Mouse (Mus musculus) lung, postnatal 36 days (tissue): Measurements from ENCODE around the gene 4931428F04Rik.
"Not testable (repeated sequence)": the region's sequence is repeated elsewhere in the genome, so short reads cannot be mapped to it uniquely, and the experiment has no call there.

Experiments used
- DNase-seq: peaks from one replicate; pipeline ENCODE4 v3.0.0; 2022; ENCODE audit warnings: mixed read lengths

The 4931428F04Rik gene

DNA sequence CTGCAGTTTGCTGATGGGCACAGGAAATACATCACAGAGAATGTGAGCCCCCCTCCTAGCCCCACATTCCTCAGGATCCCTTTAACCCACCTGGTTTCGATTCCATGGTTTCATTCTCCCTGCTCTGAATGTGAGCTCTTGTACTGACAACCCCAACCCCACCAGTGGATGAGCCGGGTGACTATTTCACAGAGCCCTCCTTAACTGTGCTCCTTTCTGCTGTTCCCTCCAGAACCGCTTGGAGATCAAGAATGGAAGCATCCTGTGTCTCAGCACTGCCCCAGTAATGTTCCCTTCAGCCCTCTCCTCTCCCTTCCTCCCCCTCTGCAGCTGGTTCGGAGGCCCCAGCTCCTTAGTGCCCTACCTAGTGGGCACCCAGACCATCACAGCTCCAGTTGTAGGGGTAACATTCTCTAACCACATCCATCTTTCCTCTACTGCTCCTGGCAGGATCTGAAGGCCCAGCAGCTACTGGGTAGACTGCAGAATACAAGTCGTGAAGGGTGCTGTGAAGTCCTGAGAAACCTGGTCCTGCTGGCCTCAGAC lies 16.6 kb upstream of the 4931428F04Rik start:
- no peak for DNase-seq

DNA sequence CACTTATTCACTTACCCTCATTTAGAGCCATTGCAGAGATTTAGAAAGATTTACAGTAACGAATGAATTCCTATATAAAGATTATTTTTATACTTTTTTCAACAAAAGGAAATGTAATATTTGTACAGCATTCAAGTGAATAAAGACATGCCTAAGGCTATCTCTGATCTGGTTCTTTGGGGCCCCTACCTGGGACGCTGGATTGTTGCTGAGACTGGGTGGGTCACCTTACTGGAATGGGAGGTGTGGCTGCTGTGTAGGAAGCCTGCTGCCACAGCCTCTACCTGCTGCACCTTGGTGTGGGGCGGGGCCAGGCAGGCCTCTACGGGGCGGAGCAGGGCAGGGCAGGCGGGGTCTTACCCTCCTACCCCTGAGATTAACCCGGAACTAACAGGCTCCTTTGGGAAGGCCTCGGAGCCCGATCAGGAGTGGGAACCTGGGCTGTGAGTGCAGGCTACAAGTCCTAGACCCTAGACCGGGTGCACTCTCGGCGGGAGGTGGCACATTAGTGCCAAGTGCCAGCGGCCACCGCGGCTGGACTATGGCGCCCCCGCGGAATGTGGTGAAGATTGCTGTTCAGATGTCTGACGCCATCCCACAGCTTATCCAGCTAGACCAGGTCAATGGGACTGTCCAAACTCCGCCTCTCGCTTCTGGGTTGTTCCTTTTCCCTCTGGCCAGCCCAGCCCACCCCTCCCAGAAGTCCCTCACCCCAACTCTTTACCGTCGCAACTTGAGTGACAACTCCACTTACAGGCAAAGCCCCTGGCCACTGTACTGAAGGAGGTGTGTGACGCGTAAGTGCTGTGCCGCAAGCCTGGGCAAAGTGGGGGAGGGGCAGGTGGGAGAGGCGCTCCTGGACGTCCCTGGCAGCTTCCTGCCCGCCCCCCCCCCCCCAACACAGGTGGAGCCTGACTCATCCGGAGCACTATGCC lies 15.8 kb upstream of the 4931428F04Rik start, which contains the start of gene Elmo3:
TSS of gene Elmo3 (plus strand) at position 391 of the 935 bp plus-strand sequence.
- peak; percentile 87 for DNase-seq

DNA sequence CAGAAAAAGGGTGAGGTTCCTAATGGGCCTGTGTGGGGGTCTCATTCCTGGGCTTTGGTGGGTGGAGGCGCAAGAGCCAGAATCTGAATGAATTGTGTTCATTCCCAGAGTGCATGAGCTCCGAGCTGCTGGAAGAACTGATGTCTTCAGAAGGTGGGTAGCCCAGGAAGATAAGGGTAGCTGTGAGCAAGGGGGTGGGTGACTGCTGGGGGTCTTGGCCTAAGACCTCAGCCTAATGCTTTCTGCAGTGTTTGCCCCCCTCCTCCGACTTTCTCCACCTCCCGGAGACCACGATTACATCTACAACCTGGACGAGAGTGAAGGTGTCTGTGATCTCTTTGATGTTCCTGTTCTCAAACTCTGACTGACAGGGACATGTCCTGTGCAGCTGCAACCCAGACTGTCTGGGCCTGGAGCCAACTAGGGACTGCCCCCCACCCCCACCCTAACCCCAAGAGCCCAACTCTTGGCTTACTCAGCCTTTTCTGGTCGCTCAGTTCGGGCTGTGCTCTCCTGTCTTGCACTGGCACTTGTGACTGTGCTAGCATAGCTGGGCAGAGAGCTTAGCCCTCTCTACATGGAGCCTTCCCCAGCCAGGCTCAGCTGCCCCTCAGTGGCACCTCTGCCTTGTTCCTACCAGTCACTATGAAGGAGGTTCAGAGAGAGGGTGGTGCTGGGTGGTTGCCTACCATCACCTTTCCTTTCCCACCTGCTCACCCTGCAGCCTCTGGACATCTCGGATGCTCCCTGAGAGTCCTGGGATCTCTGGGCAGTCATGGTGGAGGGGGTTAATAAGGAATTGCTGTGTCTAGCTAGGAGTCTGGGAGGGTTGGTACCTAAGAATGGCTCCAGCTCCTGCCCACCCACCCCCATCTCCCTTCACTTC lies 14.9 kb upstream of the 4931428F04Rik start:
- DNase-seq = no peak

DNA sequence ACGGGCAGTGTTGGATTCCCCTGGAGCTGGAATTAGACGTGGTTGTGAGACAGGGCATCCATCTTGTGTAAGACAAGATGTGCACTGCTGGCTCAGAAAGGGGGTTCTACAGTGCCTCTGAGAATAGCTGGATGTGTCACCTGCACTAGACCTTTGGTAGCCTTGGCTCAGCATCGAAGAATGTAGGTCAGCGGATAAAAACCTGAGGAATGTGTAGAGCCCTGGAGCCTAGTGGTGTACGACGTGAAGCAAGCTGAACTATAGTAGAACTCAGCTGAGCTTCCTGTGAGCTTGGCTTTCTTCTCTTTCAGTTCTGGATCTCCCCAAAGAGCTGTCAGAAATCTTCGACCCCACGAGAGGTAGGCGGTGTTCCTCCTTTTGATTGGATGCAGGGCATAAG lies 14.2 kb upstream of the 4931428F04Rik start:
- DNase-seq = peak; percentile 34

DNA sequence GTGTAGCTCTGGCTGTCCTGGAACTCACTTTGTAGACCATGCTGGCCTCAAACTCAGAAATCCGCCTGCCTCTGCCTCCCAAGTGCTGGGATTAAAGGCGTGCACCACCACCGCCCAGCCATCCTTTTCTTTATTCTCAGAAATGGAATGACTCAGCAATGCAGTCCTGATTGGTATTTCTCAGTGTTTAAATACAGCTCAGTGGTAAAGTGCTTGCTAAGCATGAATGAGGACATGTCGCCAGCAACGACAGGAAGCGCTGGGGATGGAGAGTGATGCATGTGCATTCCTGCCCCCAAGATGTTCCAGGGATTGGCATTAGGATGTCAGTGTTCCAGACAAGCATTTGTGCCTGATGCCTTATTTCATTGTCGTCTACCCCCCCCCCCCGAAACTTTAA lies 13.7 kb upstream of the 4931428F04Rik start:
- no peak for DNase-seq

DNA sequence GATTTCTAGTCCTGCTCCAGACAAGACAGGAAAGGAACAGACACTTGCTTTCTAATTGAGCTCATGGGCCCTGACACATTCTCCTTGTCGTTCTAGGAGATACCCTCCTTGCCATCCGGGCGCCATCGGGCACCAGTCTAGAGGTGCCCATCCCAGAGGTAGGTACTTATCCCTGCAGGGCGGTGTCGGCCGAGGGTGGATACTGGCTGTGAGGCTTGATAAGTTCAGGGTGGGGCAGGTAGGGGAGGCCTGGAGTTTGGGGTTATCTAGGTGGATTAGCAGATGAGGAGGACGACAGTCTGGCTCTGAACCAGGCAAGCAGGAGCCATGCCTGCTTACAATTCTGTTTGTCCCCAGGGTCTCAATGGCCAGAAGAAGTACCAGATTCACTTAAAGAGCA lies 10.3 kb upstream of the 4931428F04Rik start:
- no peak for DNase-seq

DNA sequence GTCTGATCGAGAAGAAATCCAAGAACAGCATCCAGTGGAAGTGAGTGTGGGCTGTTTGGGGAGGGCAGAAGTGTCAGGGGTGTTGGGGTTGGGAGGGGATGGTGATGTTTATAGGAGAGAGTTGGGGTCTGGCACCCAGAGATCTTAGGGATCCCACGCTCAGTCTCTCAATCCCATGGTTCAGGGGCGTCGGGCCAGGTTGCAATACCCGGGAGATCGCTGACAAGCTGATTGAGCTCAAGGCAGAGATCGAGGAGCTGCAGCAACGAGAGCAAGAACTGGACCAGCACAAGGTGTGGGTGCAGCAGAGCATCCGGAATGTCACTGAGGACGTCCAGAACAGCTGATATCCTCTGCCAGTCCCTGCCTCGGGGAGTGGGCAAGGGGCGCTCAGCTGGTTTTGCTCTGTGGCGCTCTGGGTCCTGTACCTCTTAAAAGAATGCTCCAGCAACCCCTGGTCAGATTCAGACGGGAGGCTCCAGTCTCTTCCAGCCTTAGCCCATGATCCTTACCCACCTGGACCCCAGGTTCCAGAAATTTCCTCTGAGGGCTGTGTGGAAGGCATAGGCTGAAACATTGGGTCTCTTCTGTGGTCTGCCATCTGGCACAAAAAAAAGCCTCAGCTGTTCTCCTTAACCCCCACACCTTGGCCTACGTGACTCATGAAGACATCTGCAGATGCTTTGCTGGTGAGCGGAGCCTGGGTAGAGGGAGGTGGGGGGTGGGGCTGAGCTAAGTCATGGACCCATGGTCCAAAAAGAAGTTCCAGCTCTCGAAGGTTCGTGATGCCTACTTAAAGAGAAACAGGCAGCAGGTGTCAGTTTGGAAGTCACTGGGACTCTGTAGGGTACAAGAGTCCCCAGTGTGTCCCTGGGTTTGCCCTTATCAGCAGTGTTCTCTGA lies 8.9 kb upstream of the 4931428F04Rik start:
- DNase-seq = no peak

DNA sequence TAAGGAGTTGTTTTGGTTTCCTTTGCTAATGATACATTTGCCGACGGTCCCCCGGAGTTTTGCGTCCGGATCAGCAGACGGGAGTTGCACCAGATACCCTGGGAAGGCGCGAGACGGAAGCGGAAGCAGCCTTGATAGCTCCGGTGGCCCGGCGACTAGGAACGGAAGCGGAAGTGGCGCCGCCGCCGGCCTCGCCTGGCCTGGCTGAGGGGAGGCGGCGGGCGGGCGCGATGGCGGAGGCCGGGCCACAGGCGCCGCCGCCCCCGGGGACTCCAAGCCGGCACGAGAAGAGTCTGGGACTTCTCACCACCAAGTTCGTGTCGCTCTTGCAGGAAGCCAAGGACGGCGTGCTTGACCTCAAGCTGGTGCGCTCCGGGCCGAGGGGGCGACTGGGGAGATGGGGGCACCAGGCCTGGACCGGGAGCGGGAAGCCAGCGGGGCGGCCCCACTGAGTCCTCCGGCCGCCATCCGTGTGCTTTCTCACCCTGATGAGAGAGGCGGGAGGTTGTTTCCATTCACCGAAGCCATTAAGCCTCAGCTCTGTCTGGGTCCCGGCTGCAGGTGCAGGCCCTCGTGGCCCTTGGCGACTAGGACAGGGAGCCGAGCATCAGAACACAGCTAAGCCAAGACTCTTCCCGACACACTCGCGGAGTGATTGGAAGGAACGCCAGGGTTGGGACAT lies 8.0 kb upstream of the 4931428F04Rik start, which contains the start of gene E2f4:
TSS of gene E2f4 (plus strand) at position 153 of the 682 bp plus-strand sequence.
- peak; percentile 96 for DNase-seq

DNA sequence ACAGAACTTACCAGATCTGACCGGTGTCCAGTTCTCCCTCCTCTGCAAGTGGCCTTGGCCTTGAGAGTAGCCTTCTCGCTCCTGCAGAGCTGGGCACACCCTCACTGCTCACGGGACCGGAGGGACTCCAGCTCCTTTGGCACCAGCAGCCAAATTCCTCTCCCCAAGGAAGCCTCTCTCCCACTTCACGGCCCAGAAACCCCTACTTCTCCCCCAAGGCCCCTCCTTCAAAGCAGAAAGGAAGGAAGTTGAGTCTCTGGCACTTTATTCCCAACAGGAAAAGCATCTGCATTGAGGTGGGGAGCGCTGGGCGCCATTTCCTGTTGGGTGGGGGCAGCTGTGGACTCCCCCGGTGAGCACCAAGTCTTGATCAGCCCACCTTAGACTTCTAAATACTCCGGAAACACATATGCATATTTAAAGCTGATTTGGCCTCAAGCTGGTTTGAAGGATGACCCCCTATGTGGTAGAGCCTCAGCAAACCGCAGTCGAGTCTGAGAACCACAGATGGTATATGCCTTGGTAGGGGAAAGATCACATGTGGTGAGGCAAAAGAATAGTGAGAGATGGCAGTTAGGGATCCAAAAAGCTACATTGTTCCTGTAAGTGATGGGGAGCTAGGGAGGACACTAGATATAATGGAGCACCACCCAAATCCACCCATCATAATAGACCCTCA lies 6.4 kb upstream of the 4931428F04Rik start, which contains the start of gene Exoc3l:
TSS of gene Exoc3l (minus strand) at position 207 of the 679 bp plus-strand sequence.
- DNase-seq = peak; percentile 45

DNA sequence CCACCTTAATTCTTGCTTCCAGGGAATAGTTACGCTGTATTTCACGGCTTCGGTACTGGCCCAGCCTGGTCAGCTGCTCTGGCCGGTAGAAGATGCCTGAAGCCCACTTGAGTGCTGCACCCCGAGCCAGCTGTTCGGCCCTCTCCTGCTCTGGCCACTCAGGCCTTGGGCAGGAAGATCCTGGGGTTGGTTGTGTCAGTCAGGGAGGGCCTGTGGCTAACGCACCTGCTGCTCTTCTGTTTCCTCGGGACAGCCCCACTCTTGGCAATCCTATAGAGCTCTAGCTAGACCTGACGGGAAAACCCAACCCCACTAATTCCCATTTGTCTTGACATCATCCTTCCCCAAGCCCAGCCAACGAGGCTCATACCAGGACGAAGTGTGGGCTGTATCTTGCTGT lies 5.6 kb upstream of the 4931428F04Rik start:
- DNase-seq = no peak

DNA sequence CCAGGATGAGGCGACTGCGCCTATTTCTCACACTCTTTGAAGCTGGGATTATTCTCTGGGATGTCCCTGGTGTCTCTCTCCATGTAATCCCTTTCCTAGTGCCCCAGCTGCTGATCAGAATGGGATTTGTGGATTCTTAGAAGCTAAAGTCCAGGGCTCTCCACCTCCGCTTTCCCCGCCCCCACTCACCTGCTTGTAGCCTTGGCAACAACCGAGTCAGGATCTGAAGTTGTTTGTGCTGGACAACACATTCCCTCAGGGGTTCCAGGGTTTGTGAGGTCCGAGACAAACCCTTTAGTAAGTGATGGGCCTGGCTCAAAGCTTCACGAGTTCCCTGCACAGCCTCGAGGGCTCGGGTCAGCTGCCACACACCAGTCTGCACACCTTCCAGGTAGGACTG lies 5.1 kb upstream of the 4931428F04Rik start:
- peak; percentile 57 for DNase-seq

DNA sequence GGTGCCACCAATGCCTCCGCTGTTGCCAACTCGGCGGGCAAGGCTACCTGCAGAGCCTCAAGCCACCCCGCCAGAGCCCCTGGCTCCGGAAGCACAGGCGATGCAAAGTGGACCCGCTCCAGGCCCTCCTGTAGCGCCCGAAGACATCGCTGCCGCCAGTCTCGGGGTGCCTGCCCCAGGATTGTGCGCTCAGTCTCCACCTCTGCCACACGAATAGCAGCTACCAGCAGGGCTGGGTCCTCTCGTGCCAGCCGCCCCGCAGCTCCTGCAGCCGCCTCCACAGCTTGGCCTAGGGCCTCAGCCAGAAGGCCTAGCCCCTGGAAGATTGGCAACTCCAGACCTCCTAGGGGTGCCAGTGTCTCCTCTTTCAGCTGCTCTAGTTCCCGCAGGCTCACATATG lies 3.7 kb upstream of the 4931428F04Rik start:
- DNase-seq = no peak

DNA sequence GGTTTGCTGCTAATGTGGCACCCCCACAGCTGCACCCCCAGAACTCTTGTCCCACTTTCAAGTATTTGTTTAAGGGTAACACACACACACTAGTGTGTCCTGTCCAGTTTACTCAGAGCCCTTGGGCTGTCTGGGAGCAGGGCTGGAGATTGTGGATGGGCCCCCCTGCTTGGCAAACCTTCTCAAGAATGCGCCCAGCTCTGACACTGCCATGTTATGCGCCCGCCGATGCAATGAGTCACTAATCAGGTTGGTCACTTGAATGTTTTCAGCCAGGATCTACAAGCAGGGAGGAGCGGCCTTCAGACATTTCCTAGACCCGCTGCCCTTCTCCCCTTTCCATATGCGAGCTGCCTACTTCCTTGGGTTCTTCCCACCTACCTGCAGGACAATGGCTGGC lies 2.8 kb upstream of the 4931428F04Rik start:
- no peak for DNase-seq

DNA sequence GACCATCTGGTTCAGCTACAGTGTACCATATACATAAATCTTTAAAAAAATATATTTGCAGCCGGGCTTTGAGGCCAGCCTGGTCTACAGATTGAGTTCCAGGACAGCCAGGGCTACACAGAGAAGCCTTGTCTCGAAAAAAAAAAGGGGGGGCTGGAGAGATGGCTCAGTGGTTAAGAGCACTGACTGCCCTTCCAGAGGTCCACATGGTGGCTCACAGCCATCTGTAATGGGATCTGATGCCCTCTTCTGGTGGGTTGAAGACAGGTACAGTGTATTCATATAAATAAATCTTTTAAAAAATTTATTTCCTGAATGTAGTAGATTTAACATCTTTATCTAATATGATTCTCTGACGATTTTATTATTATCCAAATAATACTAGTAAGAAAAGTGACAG lies 2.1 kb upstream of the 4931428F04Rik start:
- DNase-seq = not testable (repeated sequence)

DNA sequence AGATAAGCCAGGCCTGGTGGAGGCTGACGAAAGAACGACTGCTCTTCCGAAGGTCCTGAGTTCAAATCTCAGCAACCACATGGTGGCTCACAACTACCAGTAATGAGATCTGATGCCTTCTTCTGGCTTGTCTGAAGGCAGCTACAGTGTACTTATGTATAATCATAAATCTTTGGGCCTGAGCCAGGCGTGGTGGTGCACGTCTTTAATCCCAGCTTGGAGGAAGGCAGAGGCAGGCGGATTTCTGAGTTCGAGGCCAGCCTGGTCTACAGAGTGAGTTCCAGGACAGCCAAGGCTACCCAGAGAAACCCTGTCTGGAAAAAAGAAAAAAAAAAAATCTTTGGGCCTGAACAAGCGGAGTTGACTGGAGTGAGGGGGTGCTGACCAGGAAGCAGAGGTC lies 1.7 kb upstream of the 4931428F04Rik start:
- DNase-seq = not testable (repeated sequence)

DNA sequence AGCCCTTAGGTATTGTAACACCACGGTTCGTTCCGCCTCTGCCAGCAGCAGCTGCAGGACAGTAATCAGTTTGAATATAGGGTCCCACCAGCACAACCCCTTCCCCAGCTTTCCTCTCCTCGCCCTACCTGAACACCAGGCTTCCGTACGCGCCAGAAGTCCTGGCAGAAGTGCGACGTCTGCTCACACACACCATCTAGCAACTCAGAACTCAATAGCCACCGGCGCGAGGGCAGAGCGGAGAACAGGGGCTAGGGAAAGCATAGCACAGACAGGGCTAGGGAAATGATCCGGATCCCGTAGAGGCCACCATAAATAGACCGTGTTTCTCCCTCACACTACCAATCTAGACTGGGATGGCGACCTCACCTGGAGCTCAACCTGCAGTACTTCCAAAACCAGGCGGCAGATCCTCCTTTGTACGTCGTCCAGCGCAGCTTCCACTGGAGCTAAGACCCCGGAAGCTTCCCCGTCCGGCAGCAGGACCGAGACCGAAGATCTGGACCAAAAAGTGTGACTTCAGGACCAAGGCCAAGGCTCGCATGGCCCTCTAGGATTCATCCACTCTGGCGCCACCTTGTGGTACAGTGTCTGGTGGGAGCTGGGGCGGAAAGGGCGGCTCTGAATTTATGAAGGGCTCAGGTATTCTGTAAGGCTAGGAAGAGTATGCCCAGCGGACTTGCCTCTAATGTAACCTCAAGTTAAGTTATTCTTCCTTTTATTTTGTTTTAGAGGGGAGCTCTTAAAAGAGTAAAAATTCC lies 1.1 kb upstream of the 4931428F04Rik start:
- DNase-seq = peak; percentile 96

DNA sequence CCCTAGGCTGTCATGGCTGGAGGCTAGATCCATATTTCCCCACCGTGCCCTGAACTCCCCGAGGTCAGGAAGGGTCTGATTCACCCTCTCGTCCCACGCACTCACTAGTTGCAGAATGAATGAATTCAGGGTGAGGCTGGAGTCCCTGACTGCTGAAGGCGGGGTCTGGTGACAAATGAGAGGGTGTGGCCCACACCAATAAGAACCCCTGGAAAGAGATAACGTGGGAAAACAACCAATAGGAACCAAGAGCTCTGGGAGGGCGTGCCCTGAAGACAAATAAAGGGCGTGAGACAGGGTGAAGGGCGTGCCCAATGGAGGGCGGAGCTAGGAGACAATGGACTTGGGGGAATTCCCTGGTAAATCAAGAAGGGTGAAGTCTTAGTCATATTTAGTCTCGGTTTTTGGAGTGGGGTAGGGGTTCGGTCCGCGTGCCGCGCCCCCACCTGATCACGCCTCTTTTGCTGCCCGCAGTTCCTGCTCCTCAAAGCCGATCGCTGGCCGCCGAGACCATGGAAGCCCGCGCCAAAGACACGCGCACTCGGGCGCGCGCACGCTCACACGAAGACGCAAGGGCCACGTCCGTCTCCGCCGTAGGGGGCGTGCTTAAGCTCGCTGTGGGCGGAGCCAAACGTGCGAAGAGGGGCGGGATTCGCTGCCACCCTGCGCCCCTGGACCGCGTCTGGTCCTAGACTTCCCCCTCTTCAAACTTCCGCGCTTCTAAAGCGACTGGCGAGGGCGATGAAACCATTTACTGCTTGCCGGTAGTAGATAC lies 519 bp downstream of the 4931428F04Rik start:
- peak; percentile 95 for DNase-seq

DNA sequence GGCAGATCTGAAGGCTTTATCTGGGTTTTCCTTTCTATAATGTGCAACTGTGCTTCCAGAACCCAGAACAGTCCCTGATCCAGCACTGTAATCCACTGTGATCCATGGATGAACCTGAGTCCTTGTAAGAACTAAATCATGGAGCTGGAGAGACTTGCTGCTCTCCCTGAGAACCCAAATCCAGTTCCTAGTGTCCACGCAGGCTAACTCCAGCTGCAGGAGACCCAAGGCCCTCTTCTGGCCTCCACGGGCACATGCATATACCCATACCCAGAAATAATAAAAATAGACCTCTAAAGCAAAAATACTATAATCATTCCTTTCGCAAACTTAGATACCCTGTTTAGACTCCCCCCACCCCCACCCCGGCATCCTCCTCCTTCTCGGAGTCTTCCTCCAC lies 1.4 kb downstream of the 4931428F04Rik start:
- no peak for DNase-seq

DNA sequence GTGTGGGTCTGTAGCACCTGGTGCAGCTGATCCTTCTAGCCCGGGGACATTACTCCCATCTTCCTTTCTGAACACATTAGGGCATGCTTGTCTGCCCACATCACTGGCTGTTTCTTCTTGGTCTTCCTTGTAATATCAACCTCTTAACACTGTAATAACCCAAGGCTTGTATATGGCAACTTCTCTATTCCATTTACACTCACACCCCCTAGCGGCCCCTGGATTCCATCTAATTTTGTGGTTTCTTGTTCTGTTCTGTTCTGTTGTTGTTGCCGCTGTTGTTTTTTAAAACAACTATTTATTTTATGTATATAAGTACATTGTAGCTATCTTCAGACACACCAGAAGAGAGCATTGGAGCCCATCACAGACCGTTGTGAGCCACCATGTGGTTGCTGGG lies 2.8 kb downstream of the 4931428F04Rik start:
- DNase-seq = no peak
